Mouse (Mus musculus): ENCODE measurements around the gene Gm20388.

DNA sequence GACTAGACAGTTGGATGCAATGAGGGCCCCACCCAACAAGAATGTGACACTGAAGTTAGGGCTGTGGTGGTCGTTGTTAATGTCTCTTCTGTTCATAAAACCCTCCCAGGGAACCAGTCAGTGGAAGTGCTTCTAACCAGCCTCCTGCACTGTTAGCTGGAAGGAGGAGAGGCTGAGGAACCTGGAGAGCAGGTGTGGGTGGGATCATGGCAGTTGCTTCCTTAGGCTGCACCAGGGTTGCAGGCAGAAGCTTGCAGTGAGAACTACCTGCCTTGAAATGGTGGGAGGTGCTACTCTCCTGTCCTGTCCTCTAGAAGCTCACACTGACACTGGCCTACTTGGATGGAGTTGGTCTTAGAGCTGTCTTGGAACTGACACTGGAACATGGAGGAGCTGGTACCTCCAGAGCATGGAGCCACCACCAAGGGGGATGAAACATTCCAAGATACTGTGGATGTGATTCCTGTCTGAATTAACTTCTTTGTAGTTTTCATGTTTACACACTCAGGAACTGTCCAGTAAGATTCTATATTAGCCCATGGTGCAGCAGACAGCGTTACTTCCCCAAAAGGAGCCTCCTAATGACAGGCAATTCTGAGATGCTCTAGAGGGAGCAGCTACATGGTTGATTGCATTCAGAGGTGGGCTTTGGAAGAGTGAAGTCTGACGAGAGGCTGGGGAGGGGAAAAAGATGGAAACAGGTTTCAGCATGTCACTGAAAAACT is 2043.3 kb downstream of the Gm20388 start:
- no peak for TF ChIP-seq CTCF (IDR thresholded peaks at IDR 0.05; ENCODE audit: low read depth)
- TF ChIP-seq EP300 (optimal IDR thresholded peaks at IDR 0.05): no peak
